Mouse (Mus musculus) R1 (cell line): ENCODE measurements at regions not wholly inside any gene's neighbourhood (a gene's known extent, or its start where the extent isn't known, plus 50 kb on each side); places are given as distances from the start of the nearest gene placed in this dataset.

Source experiments
- DNase-seq: peaks from one replicate; pipeline ENCODE4 v3.0.0-alpha.2; 2018; ENCODE audit warnings: low read depth, low spot score

DNA sequence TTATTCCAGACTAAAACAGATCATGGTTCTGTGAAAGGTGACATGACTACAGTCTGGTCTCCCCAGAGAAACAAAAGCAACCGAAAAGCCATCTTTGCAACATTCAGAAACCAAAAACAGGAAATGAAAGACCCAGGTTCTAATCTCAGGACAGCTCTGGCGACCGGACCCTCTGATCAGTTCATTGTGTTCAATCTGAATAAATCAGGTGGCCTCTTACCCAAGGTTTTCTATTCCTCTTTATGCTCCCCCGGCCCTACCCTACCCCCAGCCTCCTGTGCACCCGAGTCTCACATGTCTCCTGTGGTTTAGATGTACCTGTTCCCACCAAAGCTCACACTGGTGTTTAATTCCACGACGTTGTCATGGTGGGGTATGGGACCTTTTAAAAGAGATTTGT lies 238.6 kb upstream of the Jmjd1c start:
- DNase-seq = no peak

DNA sequence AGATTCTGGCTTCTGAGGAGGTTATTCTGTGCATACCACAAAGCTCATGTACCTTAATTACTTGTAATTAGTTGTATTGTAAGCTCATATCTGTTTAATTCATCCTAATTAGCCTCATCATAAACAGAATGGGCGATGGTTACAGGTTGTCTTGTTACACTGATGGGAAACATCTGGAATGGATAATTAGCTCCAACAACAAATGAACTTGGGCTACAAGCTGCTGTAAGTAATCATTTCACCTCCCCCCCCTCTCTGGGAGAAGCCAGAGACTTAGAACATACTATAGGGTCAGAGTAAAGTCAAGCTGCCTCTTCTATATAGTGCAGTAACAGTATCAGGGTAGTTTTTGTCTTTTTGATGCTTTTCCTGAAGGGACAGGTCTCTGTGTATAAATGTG lies 234.5 kb upstream of the Jmjd1c start:
- no peak for DNase-seq

DNA sequence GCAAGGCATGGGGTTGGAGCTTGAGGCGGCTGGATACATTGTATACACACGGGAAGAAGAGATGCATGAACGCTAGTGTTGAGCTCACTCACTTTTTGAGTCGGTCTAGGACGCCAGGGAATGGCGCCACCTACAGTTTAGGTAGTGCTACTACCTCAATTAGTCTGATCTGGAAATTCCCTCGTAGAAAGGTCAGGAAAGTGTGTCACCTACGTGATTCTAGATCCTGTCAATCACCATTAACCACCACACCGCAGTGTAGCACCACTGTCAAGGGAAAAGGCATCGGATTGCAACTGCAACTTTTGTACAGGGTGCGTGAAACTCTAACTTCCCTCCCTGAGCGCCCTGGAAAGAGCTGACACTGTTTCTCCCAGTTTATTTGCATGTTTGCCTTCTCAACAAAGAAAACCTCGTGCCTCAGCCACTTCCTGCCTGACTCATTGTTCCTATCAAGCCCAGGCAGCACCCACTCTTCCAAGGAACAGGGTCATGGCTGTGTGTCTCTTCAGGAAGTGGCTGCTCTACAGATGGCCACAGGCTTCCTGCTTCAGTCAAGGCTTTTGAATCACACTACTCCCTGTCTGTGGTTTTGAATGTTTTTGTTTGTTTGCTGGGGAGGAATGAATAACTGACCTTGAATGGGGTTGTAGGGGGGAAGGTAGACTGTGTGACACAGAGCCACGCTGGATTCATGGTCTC lies 231.6 kb upstream of the Jmjd1c start:
- peak; percentile 94 for DNase-seq

DNA sequence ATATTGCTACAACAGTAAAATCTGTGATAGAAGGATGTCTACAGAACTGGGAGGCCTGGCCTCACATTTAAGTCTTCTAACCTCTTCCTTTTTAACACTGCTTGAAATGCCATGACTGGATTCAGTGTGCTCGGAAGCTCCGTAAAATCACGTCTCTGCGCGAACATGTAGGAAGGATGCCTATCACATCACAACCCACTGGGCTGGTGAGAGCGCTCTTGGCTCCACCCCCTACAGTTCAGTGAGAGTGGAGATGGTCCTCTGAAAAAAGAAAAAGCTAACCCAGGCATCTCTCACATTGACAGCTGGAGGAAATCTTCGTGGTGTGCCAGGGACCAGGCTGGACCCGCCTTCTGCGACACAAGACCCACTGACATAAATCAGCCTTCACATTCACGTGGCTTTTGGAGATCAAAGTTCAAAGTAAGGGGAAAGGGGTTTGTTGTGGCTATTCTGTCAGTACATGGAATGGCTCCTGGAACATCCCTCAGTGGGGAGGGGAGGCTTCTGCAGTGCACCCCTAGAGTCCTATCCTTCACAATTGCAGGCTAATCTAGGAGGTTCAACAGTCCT lies 230.8 kb upstream of the Jmjd1c start:
- DNase-seq = peak; percentile 75

DNA sequence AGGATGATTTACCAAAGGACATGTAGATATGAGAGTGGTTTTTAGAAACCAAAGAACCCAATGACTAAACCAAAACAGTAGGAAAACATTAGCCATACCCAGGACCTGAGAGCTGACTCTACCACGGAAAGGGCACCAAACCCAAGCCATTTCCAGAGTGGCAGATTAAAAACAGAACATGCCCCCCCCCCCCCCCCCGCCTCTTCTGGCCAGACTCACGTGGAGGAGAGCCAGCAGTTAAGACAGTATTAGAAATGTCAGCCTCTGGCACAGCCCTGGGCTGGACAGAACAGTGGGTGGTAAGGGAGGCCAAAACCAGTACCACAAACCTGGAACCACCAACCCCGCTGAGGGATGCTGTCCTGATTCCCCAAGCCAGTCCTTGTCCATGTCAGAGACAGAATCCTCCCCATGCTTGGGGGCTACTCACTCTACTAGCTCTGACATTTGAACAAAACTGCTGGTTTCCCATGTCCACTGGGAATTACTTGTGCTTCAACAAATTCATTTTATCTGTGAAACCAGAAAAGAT lies 224.7 kb upstream of the Jmjd1c start:
- no peak for DNase-seq

DNA sequence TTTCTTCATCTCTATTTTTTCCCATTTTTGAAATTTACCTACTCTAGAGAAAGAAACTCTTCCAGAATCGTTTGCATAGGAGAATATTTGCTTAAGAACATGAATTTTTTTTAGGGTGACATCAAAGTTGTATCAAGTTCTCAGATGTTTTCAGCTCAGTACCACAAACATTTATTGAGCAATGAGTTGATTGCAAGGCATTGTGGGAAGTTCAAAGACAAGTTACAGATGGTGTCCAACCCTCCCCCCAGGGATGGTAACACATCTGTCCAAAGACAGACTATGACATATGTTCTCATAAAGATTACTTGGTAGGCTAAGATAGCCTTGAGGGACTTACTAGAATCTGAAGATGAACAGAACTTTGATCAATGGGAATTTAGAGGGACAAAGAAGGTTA lies 224.3 kb upstream of the Jmjd1c start:
- no peak for DNase-seq

DNA sequence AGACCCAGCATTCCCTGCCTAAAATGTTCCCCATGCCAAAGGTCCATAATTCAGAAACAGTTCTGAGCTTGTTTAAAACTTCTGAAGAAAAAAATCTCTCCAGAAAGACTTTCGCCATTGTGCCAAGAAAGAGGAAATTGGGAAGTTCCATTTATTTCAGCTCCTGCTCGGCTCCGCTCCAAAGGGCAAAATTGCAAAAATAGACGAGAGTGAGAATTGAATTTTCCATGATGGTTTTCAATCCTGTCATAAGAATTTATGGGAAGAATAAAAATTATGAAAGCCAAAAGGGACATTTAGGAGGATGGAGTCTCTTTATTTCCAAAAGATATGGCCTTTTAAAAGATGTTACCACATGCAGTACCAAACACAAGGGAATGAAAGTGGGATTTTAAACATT lies 222.5 kb upstream of the Jmjd1c start:
- DNase-seq = no peak

DNA sequence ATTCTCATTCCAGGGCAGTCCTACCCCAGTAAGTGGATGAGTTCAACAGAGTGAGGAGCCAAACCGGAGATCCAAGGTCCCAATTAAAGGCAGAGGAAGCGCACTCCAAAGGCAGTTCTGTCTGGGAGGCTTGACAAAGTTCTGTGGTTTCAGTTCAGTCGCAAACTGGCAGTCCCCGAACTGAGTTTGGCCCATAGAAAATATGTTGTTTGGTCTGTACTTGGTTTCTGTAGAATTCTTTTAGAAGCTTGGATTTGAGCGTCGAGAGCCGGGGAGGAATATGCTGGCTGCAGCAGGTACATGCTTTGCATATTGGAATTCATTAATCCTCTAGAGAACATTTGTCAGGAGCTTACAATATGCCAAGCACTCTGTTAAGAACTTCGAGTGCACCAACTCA lies 216.9 kb upstream of the Jmjd1c start:
- no peak for DNase-seq

DNA sequence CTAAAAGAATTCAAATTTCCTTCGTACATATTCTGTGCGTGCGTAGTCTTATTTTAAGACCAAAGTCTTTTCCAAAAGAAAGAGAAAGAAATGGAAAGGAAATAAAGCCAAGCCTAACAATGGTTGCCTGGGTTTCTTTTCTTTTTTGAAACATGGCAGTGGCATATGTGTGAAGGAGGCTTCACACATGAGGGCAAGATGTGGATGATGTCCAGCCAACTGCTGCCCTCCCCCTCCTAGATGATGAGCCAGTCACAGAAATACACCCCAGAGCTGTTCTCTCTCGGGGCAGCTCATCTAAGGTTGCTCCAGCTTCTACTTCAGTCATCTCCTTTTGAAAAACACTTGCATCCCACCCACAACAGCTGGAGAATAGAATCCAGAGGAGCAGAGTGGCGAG lies 213.1 kb upstream of the Jmjd1c start:
- no peak for DNase-seq

DNA sequence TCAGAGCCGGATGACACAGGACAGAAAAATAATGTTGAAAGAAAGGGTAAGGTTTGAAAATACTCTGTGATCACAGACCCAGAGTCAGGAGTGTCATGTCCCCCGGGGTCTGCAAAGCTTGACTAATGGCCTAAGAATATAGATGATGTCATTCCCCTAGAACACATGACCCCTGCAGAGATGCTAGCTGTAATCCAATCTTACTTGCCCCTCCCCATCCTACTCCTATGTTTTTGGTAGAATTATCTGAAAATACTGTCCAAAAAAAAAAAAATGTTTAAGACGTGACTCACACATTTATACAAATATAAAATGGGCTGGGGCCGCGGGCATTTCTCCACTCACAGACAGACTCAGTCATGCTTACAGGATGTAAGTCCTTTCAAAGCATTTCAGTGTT lies 210.3 kb upstream of the Jmjd1c start:
- DNase-seq = no peak

DNA sequence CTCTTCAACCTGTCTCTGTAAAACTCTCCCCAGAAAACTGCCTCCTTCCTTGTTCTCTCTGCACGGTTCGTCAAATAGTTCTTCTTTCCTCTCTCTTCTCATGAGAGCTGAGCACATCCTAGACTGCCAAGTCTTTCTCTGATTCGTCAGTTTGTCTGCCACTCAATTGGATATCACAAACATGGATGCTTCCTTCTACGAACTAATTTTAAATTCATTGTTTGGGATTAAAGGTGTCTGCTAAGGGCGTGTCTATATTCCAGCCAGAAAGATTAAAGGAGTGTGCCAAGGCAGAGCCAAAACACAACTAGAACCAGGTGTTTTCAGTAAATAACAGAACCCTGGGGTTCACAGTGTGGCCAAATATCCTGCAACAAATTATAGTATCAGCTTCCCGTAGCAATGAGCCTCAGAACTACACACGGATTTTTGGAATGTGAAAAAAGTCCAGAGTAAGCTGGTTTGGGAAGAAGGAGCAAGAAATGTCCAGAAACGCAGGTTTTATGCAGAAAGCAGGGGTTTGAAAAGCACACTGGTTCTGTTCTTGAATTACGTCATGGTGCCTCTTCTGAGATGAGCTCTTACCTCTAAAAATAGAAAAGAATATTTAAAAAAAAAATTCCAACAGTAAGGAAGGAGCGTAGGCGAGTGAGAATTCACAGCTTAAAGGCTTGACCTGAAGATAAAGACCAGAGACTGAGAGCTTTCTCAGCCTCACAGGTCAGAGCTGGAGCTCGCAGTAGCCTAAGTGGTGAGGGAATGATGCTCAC lies 206.0 kb upstream of the Jmjd1c start:
- DNase-seq = no peak

DNA sequence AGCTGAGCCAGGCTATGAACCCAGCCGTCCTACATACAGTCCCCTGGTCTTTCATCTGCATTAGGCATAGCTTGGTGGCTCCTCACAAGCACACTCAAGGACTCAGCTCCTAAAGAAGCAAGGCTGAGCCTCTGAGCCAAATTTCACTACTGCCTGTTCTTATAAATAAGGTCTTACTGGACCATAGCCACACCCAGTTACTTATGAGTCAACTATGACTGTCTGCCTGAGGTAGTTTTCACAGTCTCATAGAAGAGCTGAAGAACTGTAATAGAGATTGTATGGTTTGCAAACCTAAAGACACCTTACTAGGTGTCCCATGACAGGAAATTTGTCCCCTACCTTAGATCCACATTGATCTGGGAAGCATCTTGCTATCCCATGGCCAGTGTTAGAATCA lies 204.1 kb upstream of the Jmjd1c start:
- DNase-seq = no peak

DNA sequence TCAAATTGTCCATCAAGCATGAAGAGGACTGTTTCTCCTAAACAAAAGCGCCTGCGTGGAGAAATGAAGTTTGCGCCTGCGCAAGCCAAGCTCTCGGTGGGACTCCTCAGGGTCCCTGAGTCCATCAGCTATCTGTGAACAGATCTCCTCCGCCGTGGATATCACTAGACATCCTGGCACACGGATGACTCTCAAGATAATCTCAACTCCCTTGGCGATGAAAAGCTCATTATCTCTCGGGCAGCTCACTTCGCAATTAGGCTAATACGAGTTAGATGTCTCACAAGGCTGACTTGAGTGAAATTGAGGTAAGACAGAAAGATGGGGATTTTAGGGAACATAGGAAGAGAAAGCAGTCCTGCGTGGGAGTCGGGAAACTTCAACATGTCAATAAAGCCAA lies 202.1 kb upstream of the Jmjd1c start:
- DNase-seq = no peak

DNA sequence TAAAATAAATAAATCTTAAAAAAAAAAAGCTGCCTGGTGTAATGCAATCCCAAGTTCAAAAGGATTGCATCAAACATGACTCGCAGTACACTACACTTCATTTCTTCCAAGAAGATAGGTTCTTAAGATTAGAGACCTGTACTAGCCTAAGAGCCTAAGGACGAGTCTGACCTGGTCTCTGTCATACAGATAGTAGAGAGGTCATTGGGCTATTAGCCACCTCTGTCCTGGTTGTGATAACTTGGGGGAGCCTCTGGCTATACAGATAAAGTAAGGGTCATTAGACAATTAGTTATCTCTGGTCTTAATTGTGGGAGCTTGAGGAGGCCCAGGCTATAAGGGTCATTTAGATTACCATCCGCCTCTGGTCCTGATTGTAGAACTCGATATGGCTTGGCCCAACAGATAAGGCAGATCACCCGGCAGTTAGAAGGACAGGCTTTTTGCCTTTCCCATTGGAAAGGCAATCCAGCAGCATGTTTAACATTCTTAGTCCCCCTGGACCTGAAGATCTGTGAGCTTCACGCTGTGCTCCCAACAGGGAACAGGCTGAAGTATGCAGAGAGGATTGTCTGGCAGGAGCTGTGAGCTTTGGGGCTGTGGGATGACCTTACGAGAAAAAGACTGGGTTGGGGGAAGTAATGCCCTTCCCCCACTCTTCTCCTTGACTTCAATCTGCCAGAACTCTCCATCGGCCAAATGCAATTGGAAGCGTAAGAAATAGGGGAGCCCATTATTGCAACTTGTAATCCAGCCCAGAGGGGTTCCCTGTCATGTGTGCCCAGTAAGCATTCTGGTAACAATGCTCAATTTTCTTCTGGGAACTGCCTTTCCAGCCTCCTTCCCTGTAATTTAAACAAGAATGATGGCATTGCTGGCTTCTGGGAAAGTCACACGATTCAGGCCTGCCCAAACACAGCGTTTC lies 199.0 kb upstream of the Jmjd1c start:
- peak; percentile 99 for DNase-seq

DNA sequence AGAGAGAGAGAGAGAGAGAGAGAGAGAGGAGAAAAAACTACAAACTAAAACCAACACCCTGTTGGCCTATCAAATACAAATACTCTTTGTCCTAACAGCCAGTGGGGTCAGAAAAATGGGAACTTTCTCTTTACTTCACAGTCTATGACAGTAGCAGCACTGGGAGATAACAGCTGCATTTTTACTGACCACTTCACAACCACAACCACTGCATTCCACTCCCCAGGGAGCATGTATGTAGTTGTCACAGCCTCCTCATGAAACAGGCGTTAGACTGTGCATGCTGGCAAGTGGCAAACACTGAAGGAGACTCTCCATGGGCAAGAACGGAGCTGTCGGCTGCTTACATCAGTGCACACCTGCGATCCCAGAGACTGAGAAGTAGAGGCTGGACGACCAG lies 196.2 kb upstream of the Jmjd1c start:
- DNase-seq = no peak

DNA sequence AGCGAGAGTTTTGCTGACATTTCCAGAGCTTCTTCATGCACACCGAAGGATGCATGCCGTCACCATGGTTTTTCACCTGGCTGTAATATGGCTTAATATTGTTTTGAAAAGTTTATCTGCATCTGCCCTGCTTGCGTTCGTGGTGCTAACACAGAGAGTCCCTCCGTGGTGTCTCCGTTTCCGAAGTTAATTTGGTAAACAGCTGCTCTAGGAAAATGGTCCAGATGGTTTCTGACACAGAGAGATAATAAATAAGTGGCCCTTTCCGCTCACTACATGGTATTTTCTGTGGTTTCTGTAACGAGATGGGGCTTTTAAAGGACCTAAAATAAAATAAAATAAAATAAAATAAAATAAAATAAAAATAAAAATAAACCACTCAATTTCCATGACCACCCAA lies 195.1 kb upstream of the Jmjd1c start:
- DNase-seq = no peak

DNA sequence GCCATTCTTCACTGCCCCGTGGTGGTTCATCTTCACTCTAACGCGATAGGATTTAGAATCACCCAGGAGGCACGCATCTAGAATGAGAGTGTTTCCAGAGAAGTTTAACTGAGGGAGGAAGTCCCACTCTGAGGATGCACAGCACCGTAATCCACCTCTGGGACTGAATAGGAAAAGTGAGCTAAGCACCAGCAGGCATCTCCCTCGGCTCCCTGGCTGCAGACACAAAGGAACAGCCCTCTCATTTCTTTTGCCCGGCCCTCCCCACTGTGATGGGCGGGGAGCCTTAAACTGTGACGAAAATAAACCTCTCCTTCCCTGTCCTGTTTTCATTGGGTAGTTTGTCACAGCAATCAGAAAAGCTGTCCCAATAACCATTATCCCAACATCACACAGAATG lies 194.1 kb upstream of the Jmjd1c start:
- DNase-seq = no peak

DNA sequence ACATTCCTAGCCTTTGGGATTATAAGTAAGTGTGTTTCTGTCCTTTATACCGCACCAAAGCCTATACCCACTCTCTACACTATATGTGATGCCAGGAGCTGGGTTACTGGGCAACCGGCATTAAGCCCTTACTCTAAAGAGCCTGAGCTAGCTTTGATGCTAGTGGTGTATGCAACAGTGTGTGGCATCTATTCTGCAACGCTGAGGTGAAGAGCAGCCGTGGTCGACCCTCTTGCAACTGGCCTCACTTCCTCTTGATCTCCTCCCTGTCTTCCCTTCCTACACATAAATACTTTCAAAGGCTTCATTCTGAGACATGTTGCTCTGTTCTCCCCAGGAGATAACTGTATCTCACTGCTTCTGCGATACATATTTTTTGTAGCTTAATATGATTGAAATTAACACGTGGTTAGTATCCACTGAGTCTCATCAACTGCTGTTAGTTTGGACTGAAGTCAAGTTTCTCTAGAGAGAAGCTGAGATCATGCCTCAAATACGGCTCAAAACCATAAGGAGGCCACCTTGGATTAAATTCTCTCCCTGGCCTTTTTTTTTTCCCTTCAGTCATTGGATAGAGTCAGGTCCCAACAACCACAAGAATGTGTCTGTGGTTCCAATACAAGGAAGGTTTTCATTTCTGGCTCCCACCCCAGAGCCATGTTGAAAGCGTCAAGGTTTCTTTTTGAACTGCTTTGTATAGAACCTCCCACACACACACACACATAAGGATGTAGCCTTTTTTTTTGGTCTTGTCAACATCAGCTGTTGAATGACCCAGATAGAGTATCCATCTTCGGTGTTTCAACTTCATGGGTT lies 191.2 kb upstream of the Jmjd1c start:
- no peak for DNase-seq

DNA sequence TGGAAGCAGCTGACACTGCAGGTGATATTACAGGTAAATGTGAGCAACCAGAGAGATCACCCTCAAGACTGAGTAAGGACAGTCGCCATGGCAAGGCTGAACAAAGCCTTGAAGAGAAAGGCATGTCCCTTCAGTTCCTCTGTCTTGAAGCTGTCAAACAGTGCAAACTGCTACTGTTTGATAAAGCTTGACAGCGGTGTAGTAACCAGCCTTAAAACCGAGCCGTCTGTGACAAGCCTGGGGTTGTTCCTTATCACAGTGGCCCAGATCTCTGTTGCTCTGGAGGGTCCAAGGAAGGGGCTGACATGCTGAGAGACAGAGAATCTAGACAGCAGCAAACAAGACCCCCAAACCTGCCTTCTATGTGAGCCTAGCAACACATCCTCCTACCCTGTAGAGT lies 188.1 kb upstream of the Jmjd1c start:
- DNase-seq = no peak

DNA sequence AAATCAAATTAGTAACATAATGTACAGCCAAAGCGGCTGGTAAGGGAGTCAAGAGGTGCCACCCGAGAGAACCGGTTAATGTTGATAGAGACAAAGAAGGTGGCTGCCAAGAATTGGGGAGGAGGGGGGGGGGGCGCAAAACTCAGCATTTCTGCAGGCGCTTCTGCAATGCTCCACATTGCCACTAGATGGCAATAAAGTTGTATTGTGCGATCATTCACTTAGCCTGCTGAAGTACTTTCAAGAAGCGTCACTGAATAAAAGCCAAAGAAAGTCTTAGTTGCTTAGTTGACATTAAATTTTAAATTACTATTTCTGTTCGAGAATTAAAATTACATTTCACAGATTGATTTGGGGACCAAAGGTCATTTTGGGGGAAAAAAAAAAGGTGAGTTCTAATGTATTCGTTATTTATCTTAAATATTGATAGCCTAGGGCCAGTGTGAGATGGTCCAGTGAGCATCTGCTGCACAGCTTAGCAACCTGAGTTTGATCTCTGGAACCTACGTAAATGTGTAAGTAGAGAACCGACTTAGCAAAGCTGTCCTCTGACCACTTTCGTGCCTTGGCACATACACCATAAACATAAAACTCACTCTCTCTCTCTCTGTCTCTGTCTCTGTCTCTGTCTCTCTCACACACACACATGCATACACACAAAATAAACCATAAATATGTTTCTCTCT lies 186.6 kb upstream of the Jmjd1c start:
- peak; percentile 74 for DNase-seq
